8 mouse cellular contexts compared by ENCODE assay signal in genomic region chr16:13668402-13669108, GRCm38 (mm10). TPM values are rescaled to one million over a fixed set of nuclear protein-coding genes. Genes with fewer than 3 reads are reported as not detected.
DNase-seq lines count a peak whose midpoint lies in the region; ATAC-seq and TF ChIP-seq lines count a peak whose summit lies in the region.

No protein-coding gene starts in this region.

- H3K4me1 ChIP-seq in intestine, embryonic 15.5 days (replicated peaks) = peaks cover 8% of the 10 kb centered on the region; the same call in 1 of the 2 replicates

- H3K4me3 ChIP-seq in gastrocnemius, adult 2 months = peak overlapping the region; percentile 96
- peak overlapping the region; percentile 81; the same call in 1 of the 2 replicates for H3K4me3 ChIP-seq in intestine, embryonic 15.5 days (replicated peaks)
- peak overlapping the region; percentile 46 for H3K4me3 ChIP-seq in myocyte

- H3K27ac ChIP-seq in gastrocnemius, adult 2 months = peak overlapping the region; percentile 91
- peak overlapping the region; percentile 58; the same call in 1 of the 2 replicates for H3K27ac ChIP-seq in intestine, embryonic 15.5 days

- H3K27me3 ChIP-seq in intestine, embryonic 15.5 days (replicated peaks) = no peaks in the 10 kb centered on the region
- no peaks in the 10 kb centered on the region for H3K27me3 ChIP-seq in myocyte (ENCODE audit: control insufficient read depth, insufficient read depth, insufficient read length)

- H3K9ac ChIP-seq in intestine, embryonic 15.5 days = no peak overlapping the region

- peak overlapping the region; percentile 78 for H3K4me2 ChIP-seq in intestine, embryonic 15.5 days (replicated peaks)
- peak overlapping the region; percentile 47 for H3K4me2 ChIP-seq in myocyte (ENCODE audit: low read depth)

- TF ChIP-seq POLR2A in myocyte (IDR thresholded peaks at IDR 0.05; ENCODE audit: insufficient read length, low read depth) = no peak

- H3K9me3 ChIP-seq in intestine, embryonic 15.5 days = no peaks in the 10 kb centered on the region

- H3K79me2 ChIP-seq in myocyte (ENCODE audit: control insufficient read depth, insufficient read depth) = peaks cover 14% of the 10 kb centered on the region

- no peak for TF ChIP-seq CTCF in gastrocnemius, adult 2 months (IDR thresholded peaks at IDR 0.05)

- peak overlapping the region; percentile 5 for H3ac ChIP-seq in myocyte (ENCODE audit: control insufficient read depth, insufficient read length)

- WGBS in intestine, embryonic 15.5 days = 83% methylated on average over 10 of the region's 10 CpGs

- DNase-seq in gastrocnemius, adult 2 months = no peak
- no peak for DNase-seq in gastrocnemius, adult 18-20 months (ENCODE audit: low spot score)
- DNase-seq in thymus, postnatal 14 days = peak; percentile 13
- DNase-seq in thymus, postnatal 0 days (ENCODE audit: low spot score) = no peak
- no peak for DNase-seq in left cerebral cortex, postnatal 4 days
- DNase-seq in right cerebral cortex, postnatal 25 days = no peak

- H3K36me3 ChIP-seq in intestine, embryonic 15.5 days = peaks cover 3% of the 10 kb centered on the region; the same call in 1 of the 2 replicates
- H3K36me3 ChIP-seq in myocyte (ENCODE audit: control insufficient read depth, insufficient read depth) = peaks cover 4% of the 10 kb centered on the region

- intact Hi-C loops in gastrocnemius, adult 2 months (cut with DNase I) = loop anchor here (10.0 kb wide), 1 partner anchor 554 kb away; no protein-coding TSS in a partner anchor
- intact Hi-C loops in left cerebral cortex, postnatal 4 days (cut with DNase I) = no loop called here

- ATAC-seq in intestine, embryonic 15.5 days = no peak

TF ChIP-seq in myocyte, 11 proteins besides CTCF, POLR2A, EP300 and RAD21:
- TF ChIP-seq REST (IDR thresholded peaks at IDR 0.05; ENCODE audit: insufficient read depth, insufficient read length) (no peak), MYOG (IDR thresholded peaks at IDR 0.05; ENCODE audit: control insufficient read depth in 1 of 3, insufficient read depth in 1 of 3, insufficient read length in 2 of 3, low read depth in 2 of 3) (no peak), MAX (IDR thresholded peaks at IDR 0.05; ENCODE audit: low read depth) (no peak), TCF12 (IDR thresholded peaks at IDR 0.05; ENCODE audit: insufficient read depth, poor library complexity, severe bottlenecking) (no peak), CEBPB (IDR thresholded peaks at IDR 0.05; ENCODE audit: insufficient read depth, poor library complexity, severe bottlenecking) (no peak), POLR2AphosphoS2 (IDR thresholded peaks at IDR 0.05; ENCODE audit: insufficient read length, low read depth) (no peak), USF1 (IDR thresholded peaks at IDR 0.05; ENCODE audit: low read depth) (no peak), SRF (IDR thresholded peaks at IDR 0.05; ENCODE audit: control insufficient read depth, insufficient read length, low read depth) (no peak), MYOD1 (IDR thresholded peaks at IDR 0.05; ENCODE audit: control insufficient read depth in 1 of 3, insufficient read length in 2 of 3, low read depth in 2 of 3) (no peak), E2F4 (IDR thresholded peaks at IDR 0.05; ENCODE audit: insufficient read depth) (no peak), TCF3 (IDR thresholded peaks at IDR 0.05; ENCODE audit: insufficient read length, low read depth) (no peak)

RNA-seq across cellular contexts. Expression of gene Parn, which starts 0.6 kb away (rescaled TPM):
- 1 to 10 TPM; 7.8 to 7.9 TPM for total RNA-seq in gastrocnemius, adult 2 months (2021)
- 1 to 10 TPM; 6.8 to 7.4 TPM for total RNA-seq in gastrocnemius, adult 18-20 months (2021)
- polyA plus RNA-seq in thymus, postnatal 0 days (2015; fragmentation: Nextera tagmentation; extraction: Ambion mirVana) = 41.7 TPM in 2 replicates
- polyA plus RNA-seq in intestine, embryonic 15.5 days (2015; fragmentation: Nextera tagmentation; extraction: Ambion mirVana) = 38.6 and 38.7 TPM in 2 replicates
- 14.5 TPM for polyA plus RNA-seq in myocyte (2012; fragmentation: generic; extraction: Trizol)
- total RNA-seq in left cerebral cortex, postnatal 4 days (2021) = 10 to 100 TPM; 32.4 to 37.4 TPM

RNA-seq across cellular contexts. Expression of gene Bfar, which starts 3.1 kb away (rescaled TPM):
- total RNA-seq in gastrocnemius, adult 2 months (2021) = 10 to 100 TPM; 34.6 to 36.4 TPM
- 10 to 100 TPM; 33.1 to 33.2 TPM for total RNA-seq in gastrocnemius, adult 18-20 months (2021)
- polyA plus RNA-seq in thymus, postnatal 0 days (2015; fragmentation: Nextera tagmentation; extraction: Ambion mirVana) = 39.4 and 40.5 TPM in 2 replicates
- polyA plus RNA-seq in intestine, embryonic 15.5 days (2015; fragmentation: Nextera tagmentation; extraction: Ambion mirVana) = 38.1 and 38.7 TPM in 2 replicates
- 12.6 TPM for polyA plus RNA-seq in myocyte (2012; fragmentation: generic; extraction: Trizol)
- 10 to 100 TPM; 38.1 to 41.8 TPM for total RNA-seq in left cerebral cortex, postnatal 4 days (2021)

RNA-seq across cellular contexts. Expression of gene 3110001I22Rik, which starts 3.2 kb away (rescaled TPM):
- 1 to 10 TPM; 2.3 to 2.6 TPM for total RNA-seq in gastrocnemius, adult 2 months (2021)
- total RNA-seq in gastrocnemius, adult 18-20 months (2021) = 1 to 10 TPM; 2.3 to 2.7 TPM
- polyA plus RNA-seq in thymus, postnatal 0 days (2015; fragmentation: Nextera tagmentation; extraction: Ambion mirVana) = 8.5 TPM in 2 replicates
- polyA plus RNA-seq in intestine, embryonic 15.5 days (2015; fragmentation: Nextera tagmentation; extraction: Ambion mirVana) = 3.7 and 4.7 TPM in 2 replicates
- polyA plus RNA-seq in myocyte (2012; fragmentation: generic; extraction: Trizol) = 1.1 TPM
- total RNA-seq in left cerebral cortex, postnatal 4 days (2021) = 1 to 10 TPM; 4.6 to 6.1 TPM

Comparison
In these comparisons a context has a peak if more than half of its experiments do, and no peak if none do; other contexts are left out.
1. H3K4me3 ChIP-seq: peak in every context shown above with its lines; median percentile 96 in gastrocnemius, adult 2 months; 81 in intestine, embryonic 15.5 days; 46 in myocyte.